Mouse (Mus musculus) hindbrain, embryonic 15.5 days (tissue): Measurements from ENCODE around the gene Ccdc174. TPM values are rescaled to one million over a fixed set of nuclear protein-coding genes. Genes with fewer than 3 reads are reported as not detected.

Experiments
- ATAC-seq: fragments of 200-750 bp; cut with Nextera tagmentation; 2 replicates; pipeline ENCODE4 v1.8.0; 2017; ENCODE audit warnings: low read depth, moderate number of reproducible peaks, moderate TSS enrichment; ENCODE audit not compliant: low FRiP score
- H3K27ac ChIP-seq: fragments of 300-500 bp; sonication (generic); replicated peaks from 2 replicates; pipeline ENCODE4 v1.5.1; 2015; ENCODE audit warnings: mild to moderate bottlenecking, inconsistent platforms
- H3K27me3 ChIP-seq: fragments of 300-500 bp; sonication (generic); 2 replicates; pipeline ENCODE4 v1.6.1; 2015; ENCODE audit warnings: control low read depth, inconsistent platforms
- H3K36me3 ChIP-seq: fragments of 300-500 bp; sonication (generic); 2 replicates; pipeline ENCODE4 v1.6.1; 2015; ENCODE audit warnings: control low read depth, inconsistent platforms
- H3K4me1 ChIP-seq: fragments of 300-500 bp; sonication (generic); replicated peaks from 2 replicates; pipeline ENCODE4 v1.6.1; 2015; ENCODE audit warnings: control low read depth, inconsistent platforms
- H3K4me2 ChIP-seq: fragments of 300-500 bp; sonication (generic); 2 replicates; pipeline ENCODE4 v1.6.1; 2015; ENCODE audit warnings: moderate library complexity, mild to moderate bottlenecking, inconsistent platforms
- H3K4me3 ChIP-seq: fragments of 300-500 bp; sonication (generic); 2 replicates; pipeline ENCODE4 v1.5.1; 2015; ENCODE audit warnings: mild to moderate bottlenecking, inconsistent platforms
- H3K9ac ChIP-seq: fragments of 300-500 bp; sonication (generic); 2 replicates; pipeline ENCODE4 v1.6.1; 2015; ENCODE audit warnings: inconsistent platforms
- H3K9me3 ChIP-seq: fragments of 300-500 bp; sonication (generic); 2 replicates; pipeline ENCODE4 v1.6.1; 2016; ENCODE audit warnings: control low read depth, inconsistent platforms
- WGBS: fragments of 180-500 bp; shearing (Covaris S2); methylation state at CpG from one replicate; pipeline ENCODE4 v1.1.7; 2015; 5-methylcytosine and 5-hydroxymethylcytosine counted together
- polyA plus RNA-seq: library from polyadenylated mRNA; unstranded; fragments of >200 nt; fragmentation: Nextera tagmentation; extraction: Ambion mirVana; gene quantifications from 2 replicates; pipeline ENCODE4 v1.2.1, GENCODE M21; 2015

The Ccdc174 gene
- polyA plus RNA-seq = 30.5 and 37.9 TPM in 2 replicates

DNA sequence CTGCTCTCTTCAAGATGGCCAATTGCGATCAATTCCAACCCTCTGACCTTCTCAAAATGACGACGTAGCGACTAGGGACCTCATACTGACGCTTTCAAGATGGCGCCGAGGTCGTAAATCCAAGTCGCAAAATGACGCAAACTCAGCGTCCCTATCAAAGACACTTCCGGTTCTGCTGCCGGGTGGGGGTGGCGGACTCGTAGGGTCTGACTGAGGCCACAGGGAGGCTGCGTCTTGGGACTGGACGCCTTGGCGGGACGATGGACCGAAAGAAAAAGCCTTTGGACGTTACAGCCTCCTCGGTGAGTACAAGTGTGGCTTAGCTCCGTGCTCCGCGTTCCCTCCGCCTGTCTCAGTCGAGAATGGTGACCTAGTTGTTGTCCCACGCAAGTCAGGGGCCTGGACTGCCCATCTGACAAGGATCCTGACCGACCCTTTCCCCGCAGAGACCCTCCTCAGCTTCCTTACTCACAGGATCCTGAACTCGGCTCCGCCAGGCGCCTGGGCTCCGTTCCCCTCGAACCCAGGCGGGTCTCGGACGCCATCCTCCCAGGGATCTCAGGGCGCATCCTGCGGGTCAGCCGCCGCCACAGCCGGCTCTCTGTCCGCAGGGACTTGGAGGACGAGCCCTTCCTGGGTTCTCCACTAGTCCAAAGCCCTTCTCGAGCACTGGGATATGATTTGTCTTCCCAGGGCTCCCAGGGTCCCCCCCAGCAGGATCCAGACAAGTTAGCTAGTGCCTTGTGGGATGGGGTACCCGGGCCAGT, at the start of gene Ccdc174:
Ccdc174 (plus strand) TSS at position 169 of the 767 bp plus-strand sequence.
- under 1% methylated on average over 47 of the region's 47 CpGs for WGBS
- Histone ChIP-seq H3K9me3 (no peaks in the 10 kb centered on the region), H3K9ac (peak within 1 kb of the TSS; percentile 89), H3K36me3 (peaks cover 18% of the 10 kb centered on the region), H3K27ac (peak within 1 kb of the TSS; percentile 91), H3K4me3 (peak within 1 kb of the TSS; percentile 87), H3K27me3 (no peaks in the 10 kb centered on the region), H3K4me1 (peaks cover 21% of the 10 kb centered on the region), H3K4me2 (peak within 1 kb of the TSS; percentile 82)
- ATAC-seq = peak; percentile 95

DNA sequence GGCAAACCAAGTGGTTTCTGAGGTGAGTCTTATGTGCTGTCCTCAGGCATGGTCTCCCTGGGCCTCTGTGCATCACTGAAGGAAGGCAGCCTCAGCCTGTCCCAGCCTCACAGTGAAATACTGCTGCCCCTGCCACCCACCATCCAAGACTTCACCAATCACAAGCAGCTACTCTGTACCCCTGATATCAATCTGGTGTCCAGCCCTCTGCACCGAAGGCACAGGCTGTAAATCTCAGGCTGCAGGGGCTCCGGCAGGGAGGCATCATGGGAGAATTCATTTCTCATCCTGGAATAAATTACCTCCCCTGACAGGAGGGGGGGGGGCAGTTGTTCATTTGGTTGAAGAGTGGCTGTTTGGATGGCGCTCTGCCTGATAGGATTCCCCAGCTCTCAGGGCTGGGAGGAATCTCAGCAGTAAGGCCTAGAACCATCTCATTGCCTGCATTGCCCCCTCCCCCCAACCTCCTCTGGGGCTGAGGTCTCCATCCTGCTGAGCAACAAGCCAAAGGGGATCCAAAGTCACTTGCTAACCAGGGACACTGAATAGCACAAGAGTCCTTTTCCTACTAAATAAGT, 44.9 kb upstream of the Ccdc174 start:
- no peak overlapping the region for H3K4me3 ChIP-seq
- H3K4me1 ChIP-seq = peaks cover 9% of the 10 kb centered on the region
- H3K4me2 ChIP-seq = no peak overlapping the region
- 32% methylated on average over 3 of the region's 3 CpGs for WGBS
- 0 out of 2 replicates have a peak, but pooled peaks cover 3% of the 10 kb centered on the region for H3K27me3 ChIP-seq
- no peak overlapping the region for H3K27ac ChIP-seq
- H3K9me3 ChIP-seq = no peaks in the 10 kb centered on the region
- no peak for ATAC-seq
- H3K36me3 ChIP-seq = no peaks in the 10 kb centered on the region
- no peak overlapping the region for H3K9ac ChIP-seq

DNA sequence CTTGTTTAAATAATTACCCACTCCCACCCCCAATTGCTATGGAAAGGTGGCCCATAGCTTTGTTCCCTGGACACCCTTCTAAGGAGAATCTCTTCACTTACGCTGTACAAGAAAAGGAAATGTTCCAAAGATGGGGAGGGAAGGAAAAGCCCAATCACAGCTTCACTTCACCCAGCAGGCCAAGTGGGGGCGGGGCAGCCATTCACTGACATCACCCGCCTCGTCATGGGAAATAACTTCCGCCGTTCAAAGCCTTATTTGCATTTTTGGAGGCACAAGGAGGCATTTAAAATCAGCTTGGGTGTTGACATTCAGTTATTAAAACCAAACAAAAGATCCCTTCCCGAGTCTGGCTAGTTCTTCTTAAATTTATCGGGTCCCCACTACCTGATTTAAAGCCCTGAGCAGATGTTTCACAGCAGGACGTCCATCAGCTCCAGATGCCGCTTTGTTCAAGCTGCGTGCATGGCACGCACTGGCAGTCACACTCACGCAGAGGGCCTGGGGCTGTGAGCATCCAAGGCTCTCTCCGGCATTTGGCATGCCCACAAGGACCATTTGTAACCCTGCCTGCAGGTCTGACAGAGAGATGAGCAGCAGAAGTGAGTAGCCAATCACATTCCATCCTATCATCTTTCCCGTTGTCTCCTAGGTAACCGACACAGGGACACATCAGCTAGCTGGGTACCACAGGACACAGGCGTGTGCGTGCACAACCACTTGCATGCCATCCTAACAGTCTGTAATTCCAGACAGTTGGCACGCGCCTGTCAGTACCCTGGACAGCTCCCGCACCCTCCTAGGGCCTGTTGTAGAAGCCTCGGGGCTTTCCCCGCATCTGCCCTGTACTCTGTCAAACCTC, 38.6 kb upstream of the Ccdc174 start:
- peaks cover 60% of the 10 kb centered on the region for H3K4me1 ChIP-seq

DNA sequence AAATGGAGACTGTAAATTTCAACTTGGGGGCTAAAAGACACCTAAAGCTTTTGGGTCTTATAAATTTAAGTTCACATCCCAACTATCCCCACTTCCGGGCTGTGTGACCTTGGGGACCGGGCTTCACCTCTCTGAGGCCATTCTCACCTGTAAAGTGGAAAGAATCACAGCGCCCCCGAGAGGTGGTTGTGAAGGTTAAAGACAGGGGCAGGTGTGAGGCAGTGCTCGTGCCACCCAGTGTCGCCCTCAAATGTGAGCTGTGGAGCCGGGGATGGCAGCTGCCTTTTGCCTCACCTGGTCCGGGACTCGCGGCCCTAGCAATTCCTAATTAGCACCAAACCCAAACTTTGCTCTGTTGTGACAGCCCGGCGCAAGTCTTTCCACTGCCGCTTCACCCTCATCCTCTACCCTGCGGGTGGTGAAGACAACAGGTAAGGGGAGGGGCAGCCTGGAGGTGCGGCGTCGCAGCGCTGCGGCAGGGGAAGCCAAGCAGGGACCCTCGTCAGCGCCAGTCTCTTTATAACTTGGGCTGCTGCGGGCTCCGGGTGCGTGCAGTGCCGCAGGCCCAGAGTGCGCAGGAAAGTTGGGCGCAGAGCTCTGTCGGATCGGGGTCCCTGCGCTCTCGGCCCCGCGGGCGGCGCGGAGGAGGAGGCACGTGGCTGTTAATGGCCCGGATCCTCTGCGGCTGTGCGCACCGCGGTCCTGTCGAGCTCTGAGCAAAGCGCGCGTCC, 34.8 kb upstream of the Ccdc174 start:
- Histone ChIP-seq H3K27ac (peak overlapping the region; percentile 74), H3K36me3 (no peaks in the 10 kb centered on the region), H3K4me2 (peak overlapping the region; percentile 89), H3K27me3 (peaks cover 7% of the 10 kb centered on the region; the same call in 1 of the 2 replicates), H3K4me3 (peak overlapping the region; percentile 71), H3K9me3 (no peaks in the 10 kb centered on the region), H3K4me1 (peaks cover 66% of the 10 kb centered on the region), H3K9ac (peak overlapping the region; percentile 77)
- 3% methylated on average over 46 of the region's 46 CpGs for WGBS
- ATAC-seq = no peak

More for the DNA sequence above, 38.6 kb upstream of the Ccdc174 start:
- H3K27me3 ChIP-seq = peaks cover 2% of the 10 kb centered on the region; the same call in 1 of the 2 replicates
- peak overlapping the region; percentile 96 for H3K27ac ChIP-seq
- peak overlapping the region; percentile 59 for H3K4me2 ChIP-seq
- ATAC-seq = peak; percentile 90
- H3K9me3 ChIP-seq = no peaks in the 10 kb centered on the region
- peak overlapping the region; percentile 37 for H3K4me3 ChIP-seq
- H3K36me3 ChIP-seq = no peaks in the 10 kb centered on the region
- WGBS = 2% methylated on average over 23 of the region's 23 CpGs
- H3K9ac ChIP-seq = peak overlapping the region; percentile 40

DNA sequence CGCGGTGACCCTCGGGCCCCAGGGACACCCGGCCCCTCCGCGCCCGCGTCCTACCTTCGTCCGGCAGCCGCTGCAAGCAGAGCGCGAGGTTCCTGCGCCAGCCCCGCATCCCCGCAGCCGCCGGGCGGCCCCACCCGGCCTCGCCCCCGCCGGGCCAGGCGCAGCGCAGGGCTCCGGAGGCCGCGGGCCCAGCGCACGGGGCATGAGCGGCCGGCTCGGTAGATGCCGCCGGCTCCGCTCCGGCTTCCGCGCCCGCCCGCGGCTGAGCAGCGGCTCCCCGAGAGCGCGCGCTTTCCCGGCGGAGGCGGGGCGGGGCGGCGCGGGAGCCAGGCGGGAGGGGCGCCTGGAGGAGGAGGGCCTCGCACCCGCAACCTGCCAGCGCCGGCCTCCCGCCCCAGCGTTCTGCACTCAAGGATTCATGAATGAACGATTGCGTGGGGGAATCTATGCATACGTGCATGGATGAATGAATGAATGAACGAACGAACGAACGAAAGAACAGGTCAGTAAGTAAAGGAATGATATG, 34.2 kb upstream of the Ccdc174 start:
- Histone ChIP-seq H3K9me3 (no peaks in the 10 kb centered on the region), H3K9ac (peak overlapping the region; percentile 77), H3K4me1 (peaks cover 59% of the 10 kb centered on the region), H3K27me3 (peaks cover 7% of the 10 kb centered on the region; the same call in 1 of the 2 replicates), H3K27ac (peak overlapping the region; percentile 74), H3K4me2 (peak overlapping the region; percentile 89), H3K4me3 (peak overlapping the region; percentile 71), H3K36me3 (no peaks in the 10 kb centered on the region)
- WGBS = 3% methylated on average over 66 of the region's 69 CpGs
- no peak for ATAC-seq

DNA sequence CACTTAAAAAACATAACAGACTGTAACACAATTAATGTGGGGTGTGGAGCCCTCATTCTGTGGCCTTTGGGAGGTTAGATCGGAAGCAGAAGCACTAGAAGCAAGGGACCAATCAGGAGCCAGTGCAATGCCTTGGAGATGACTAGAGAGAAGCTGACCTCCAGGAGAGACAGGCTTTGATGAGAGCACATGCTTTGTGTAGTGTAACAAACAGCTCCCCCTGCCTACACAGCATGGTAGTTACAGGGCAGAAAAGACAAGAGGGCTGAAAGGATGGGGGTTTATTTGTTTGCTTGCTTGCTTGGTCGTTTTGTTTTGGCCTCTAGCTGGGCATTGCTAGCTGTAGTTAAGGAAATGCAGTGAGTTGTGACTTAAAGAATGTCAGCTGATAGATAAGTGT, 25.3 kb upstream of the Ccdc174 start:
- no peak overlapping the region for H3K4me3 ChIP-seq
- no peak overlapping the region for H3K27ac ChIP-seq
- H3K4me1 ChIP-seq = 0 out of 2 replicates have a peak, but pooled peaks cover 3% of the 10 kb centered on the region
- no peak overlapping the region for H3K9ac ChIP-seq
- ATAC-seq = peak; percentile 48; the same call in 1 of the 2 replicates
- H3K36me3 ChIP-seq = no peaks in the 10 kb centered on the region
- H3K27me3 ChIP-seq = no peaks in the 10 kb centered on the region
- no peaks in the 10 kb centered on the region for H3K9me3 ChIP-seq
- 7% methylated on average over 2 of the region's 2 CpGs for WGBS
- no peak overlapping the region for H3K4me2 ChIP-seq

DNA sequence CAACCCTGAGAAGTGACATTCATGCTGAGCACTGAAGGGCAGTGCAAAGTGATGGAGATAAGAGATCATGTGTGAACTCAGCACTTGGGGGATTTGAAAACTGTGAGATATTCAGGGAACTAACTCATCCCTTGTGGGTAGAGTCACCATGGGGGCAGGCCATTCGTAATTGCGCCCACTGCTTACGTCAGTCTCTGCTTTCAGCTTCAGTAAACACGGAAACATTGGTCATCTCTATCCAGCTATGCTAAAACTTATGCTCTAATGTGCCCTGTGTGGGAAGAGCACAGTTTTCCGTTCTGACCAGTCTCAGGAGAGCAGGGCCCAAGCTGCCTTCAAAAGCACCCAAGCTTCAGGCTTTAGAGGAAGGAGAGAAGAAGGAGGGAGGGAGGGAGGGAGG, 19.5 kb upstream of the Ccdc174 start:
- no peaks in the 10 kb centered on the region for H3K9me3 ChIP-seq
- no peaks in the 10 kb centered on the region for H3K36me3 ChIP-seq
- ATAC-seq = no peak
- 0 out of 2 replicates have a peak, but pooled peaks cover 3% of the 10 kb centered on the region for H3K4me1 ChIP-seq
- 80% methylated on average over 5 of the region's 5 CpGs for WGBS
- no peak overlapping the region for H3K4me2 ChIP-seq
- H3K27me3 ChIP-seq = no peaks in the 10 kb centered on the region
- H3K4me3 ChIP-seq = no peak overlapping the region
- no peak overlapping the region for H3K9ac ChIP-seq
- no peak overlapping the region for H3K27ac ChIP-seq

DNA sequence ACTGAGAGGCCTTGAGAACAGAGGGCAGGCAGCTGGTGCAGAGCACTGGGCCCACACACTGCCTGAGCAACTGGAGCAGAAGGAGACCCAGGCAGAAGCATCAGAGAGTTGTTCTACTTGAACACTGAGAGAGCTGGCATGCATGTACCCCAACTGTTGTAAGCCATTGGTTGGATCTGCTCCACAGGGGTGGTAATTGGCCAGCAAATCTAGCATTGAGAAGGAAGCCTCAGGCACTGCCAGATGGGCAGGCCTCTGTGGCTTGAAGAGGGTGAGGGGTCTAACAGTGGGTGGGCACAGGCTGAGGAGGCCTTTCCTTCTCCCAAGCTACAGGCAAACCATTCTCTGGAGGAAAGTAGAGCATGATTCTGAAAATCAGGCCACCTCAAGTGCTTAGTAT, 15.0 kb upstream of the Ccdc174 start:
- no peaks in the 10 kb centered on the region for H3K36me3 ChIP-seq
- ATAC-seq = no peak
- no peaks in the 10 kb centered on the region for H3K9me3 ChIP-seq
- no peak overlapping the region for H3K9ac ChIP-seq
- H3K27ac ChIP-seq = no peak overlapping the region
- H3K4me1 ChIP-seq = no peaks in the 10 kb centered on the region
- H3K4me3 ChIP-seq = no peak overlapping the region
- no peaks in the 10 kb centered on the region for H3K27me3 ChIP-seq
- no peak overlapping the region for H3K4me2 ChIP-seq

DNA sequence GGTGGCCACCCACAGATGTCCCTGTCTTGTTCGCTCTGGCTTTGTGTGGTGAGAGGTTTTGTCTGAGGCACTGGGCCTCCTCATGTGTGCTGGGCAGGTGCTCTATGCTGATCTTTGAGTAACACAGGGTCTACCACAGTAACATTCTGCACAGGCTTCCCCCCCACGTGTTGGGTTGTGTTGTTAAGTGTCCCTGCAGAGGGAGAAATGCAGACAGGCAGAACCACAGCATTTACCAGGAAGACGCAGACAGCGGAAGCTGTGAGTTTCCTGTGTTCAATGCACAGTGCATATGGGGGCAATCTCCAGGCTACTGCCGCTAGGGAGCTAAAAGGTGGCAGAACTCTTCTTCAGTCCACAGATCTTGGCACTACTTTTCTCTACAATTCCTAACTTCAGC, 13.3 kb upstream of the Ccdc174 start:
- Histone ChIP-seq H3K4me2 (no peak overlapping the region), H3K36me3 (no peaks in the 10 kb centered on the region), H3K27me3 (no peaks in the 10 kb centered on the region), H3K4me3 (no peak overlapping the region), H3K27ac (no peak overlapping the region), H3K4me1 (no peaks in the 10 kb centered on the region), H3K9ac (no peak overlapping the region), H3K9me3 (no peaks in the 10 kb centered on the region)
- 79% methylated on average over 5 of the region's 5 CpGs for WGBS
- no peak for ATAC-seq

DNA sequence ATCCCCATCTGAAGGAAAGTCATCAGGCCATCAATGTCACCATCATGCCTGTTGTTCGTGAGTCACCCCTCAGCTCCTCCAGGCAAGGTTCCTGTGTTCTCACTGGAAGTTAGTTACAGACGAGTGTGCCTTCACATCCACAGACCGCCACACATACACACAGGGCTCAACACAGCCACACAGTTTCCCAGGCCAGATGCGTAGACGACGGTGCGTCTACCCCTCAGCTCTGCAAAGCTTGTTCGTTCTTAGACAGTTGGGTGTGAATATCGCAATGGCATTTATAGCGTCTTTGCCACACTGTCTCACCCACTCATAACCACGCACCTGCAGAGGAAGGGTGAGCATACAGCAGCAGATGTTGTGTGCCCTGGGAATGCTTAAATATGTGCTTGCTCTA, 12.3 kb upstream of the Ccdc174 start:
- H3K36me3 ChIP-seq = no peaks in the 10 kb centered on the region
- H3K9ac ChIP-seq = no peak overlapping the region
- no peaks in the 10 kb centered on the region for H3K27me3 ChIP-seq
- no peaks in the 10 kb centered on the region for H3K9me3 ChIP-seq
- H3K4me1 ChIP-seq = no peaks in the 10 kb centered on the region
- no peak for ATAC-seq
- H3K4me3 ChIP-seq = no peak overlapping the region
- WGBS = 87% methylated on average over 11 of the region's 11 CpGs
- H3K27ac ChIP-seq = no peak overlapping the region
- H3K4me2 ChIP-seq = no peak overlapping the region

DNA sequence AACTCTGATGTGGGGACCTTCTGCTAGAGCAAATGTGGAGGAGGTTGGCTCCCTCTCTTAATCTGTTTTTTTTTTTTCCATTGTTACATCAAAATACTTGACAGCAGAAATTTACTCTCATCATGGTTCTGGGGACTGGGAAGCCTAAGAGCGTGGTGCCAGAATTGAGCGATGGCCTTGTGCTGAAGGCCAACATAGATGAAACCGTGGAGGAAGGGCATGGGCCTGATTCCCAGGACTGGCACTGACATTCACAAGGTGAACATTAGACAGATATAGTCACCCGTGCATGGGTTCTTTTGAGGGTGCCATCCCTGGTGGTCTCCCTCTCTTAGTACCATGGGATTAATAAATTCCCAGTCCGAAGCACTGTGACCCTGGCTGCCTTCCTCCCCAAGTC, 9.8 kb upstream of the Ccdc174 start:
- H3K9ac ChIP-seq = no peak overlapping the region
- no peaks in the 10 kb centered on the region for H3K36me3 ChIP-seq
- H3K27ac ChIP-seq = no peak overlapping the region
- H3K9me3 ChIP-seq = no peaks in the 10 kb centered on the region
- H3K4me3 ChIP-seq = no peak overlapping the region
- peaks cover 5% of the 10 kb centered on the region; the same call in 1 of the 2 replicates for H3K27me3 ChIP-seq
- no peak overlapping the region for H3K4me2 ChIP-seq
- no peaks in the 10 kb centered on the region for H3K4me1 ChIP-seq
- 88% methylated on average over 5 of the region's 5 CpGs for WGBS
- no peak for ATAC-seq
